Mouse (Mus musculus) adrenal gland, postnatal 25 days (tissue): ENCODE measurements around the gene Fbxw21. TPM values are rescaled to one million over a fixed set of nuclear protein-coding genes. Genes with fewer than 3 reads are reported as not detected.
"Not testable (repeated sequence)": the region's sequence is repeated elsewhere in the genome, so short reads cannot be mapped to it uniquely, and the experiment has no call there.

Experiments
- DNase-seq: peaks from one replicate; pipeline ENCODE4 v3.0.0; 2021; ENCODE audit warnings: mixed read lengths
- long read RNA-seq: library from polyadenylated mRNA; stranded (forward); transcript quantifications from one replicate; pipeline ENCODE4 v2.0.0, GENCODE M21; 2021
- total RNA-seq: library from RNA; stranded (reverse); gene quantifications from 2 replicates; pipeline ENCODE4 v1.2.3, GENCODE M21; 2021

Gene Fbxw21
- not detected in 2 replicates for total RNA-seq
- long read RNA-seq = 0 reads

DNA sequence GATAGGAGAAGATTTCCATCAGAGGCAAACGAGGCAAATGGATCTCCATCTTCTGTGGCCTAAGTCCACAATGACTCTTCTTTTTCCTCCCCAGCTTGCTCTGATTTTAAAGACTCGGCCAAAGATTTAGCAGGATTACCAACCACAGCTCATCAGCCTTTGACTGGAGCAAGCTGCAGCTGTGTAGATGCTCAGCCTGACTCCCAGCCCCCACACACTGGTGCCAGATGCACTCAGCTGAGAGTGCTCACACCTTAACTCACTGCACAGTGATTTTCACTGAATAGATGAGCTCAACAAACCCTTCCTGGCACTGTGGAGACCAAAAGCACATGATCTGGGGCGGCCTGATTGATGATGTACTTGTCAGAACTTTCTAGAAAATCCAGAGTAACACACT lies at the start of gene Fbxw21:
Gene Fbxw21, minus strand, starts transcription at position 101 of the 400 bp plus-strand sequence.
- DNase-seq = no peak

DNA sequence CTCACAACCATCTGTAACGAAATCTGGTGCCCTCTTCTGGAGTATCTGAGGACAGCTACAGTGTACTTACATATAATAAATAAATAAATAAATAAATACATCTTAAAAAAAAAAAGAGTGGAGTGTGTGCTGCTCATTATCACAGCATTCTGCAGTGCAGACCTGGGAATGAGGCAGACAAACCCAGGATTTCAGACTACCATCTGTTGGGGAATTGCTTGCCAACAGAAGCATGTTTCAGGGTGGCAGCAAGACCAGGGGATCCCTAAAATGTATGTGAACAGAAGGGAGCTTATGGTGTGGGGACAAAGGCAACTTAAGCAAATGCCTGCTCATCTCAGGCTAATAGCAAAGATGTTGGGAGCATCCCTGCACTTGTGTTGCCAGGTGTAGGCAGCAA lies 39.5 kb upstream of the Fbxw21 start:
- not testable (repeated sequence) for DNase-seq

- DNase-seq = no peak
Measured at GRCm38 (mm10) chr9:109200349-109200748, 38.5 kb upstream of the Fbxw21 start.

DNA sequence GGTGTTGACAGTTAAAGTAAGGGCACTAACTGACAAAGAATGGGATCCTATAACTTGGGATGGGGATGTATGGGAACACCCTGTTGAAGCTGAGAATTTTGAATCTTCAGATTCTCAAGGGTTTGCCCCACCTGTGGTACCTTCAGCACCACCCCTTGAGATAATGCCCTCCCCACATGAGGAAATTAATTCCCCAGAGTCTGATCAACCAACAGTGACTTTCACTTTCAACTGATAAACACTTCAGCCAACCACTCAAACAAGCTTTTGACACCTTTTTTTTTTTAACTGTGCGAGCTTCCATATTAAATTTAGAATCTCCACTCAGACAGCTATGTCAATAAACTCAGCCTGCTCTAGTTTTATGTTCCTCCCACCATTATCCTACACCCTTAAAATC lies 37.5 kb upstream of the Fbxw21 start:
- no peak for DNase-seq

DNA sequence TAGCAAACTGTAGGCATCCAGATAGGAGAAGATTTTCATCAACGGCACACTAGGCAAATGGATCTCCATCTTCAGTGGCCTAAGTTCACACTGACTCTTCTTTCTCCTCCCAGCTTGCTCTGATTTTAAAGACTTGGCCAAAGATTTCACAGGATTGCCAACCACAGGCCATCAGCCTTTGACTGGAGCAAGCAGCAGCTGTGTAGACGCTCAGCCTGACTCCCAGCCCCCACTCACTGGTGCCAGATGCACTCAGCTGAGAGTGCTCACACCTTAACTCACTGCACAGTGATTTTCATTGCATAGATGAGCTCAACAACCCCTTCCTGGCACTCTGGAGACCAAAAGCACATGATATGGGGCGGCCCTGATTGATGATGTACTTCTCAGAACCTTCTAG lies 34.0 kb upstream of the Fbxw21 start, which contains the start of gene Fbxw13:
Gene Fbxw13, minus strand, starts transcription at position 101 of the 400 bp plus-strand sequence.
- not testable (repeated sequence) for DNase-seq

DNA sequence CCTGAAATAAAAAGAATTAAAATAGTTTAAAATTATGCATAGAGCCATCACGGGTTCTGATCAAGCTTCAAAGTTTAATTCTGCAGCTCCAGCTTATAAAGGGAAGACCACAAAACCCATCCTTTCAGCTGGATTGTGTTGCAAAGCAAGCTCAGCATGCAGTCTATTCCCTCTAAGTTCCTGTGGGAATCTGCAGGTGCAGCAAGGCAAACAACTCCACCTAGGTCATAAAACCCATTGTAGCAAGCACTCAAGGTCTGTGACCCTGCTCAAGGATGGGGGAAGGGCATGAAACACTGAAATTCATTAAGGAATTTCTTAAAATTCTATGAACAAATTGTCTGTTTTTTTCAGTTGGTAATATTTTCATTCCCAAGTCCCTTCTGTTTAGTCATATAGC lies 15.4 kb upstream of the Fbxw21 start:
- DNase-seq = no peak

DNA sequence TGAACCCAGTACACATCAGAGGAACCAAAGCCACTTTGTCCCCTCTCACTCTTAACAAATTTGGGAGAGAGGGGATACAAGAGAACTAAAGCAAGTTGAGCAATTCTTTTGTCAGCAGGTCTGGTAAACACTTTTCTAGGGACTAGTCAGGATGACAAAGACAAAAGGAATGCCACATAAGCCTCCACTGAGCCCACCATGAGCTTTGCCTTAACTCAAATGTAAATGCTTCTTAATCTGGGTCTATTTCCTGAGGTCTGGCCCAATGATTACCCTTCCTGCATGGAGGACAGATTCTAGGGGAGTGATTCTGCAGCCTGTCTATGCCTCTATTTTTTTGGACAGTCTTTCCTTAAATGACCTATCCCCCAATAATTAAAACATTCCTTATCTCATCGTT lies 14.5 kb upstream of the Fbxw21 start:
- DNase-seq = no peak

DNA sequence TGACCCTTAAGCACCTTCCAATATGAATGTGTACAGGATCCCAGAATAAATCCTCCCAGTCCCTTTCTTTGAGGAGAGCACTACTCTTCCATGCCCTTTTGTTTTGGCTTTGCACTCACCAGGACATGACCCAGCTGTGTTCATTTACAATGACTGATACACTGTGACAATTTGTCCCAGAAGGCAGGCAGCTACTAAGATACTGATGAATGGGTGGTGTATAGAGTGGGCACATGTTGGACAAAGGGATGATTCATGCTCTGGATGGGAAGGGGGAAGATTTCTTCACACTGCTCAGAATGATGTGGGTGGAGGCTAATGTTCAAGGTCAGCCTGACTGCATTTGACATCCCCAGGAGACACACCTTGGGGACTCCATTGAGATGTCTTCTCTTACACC lies 5.5 kb upstream of the Fbxw21 start:
- no peak for DNase-seq

- not testable (repeated sequence) for DNase-seq
Measured at GRCm38 (mm10) chr9:109140414-109140813, 21.4 kb downstream of the Fbxw21 start.

GRCm38 (mm10) chr9:109130076-109130475 lies 31.8 kb downstream of the Fbxw21 start:
- DNase-seq = no peak

DNA sequence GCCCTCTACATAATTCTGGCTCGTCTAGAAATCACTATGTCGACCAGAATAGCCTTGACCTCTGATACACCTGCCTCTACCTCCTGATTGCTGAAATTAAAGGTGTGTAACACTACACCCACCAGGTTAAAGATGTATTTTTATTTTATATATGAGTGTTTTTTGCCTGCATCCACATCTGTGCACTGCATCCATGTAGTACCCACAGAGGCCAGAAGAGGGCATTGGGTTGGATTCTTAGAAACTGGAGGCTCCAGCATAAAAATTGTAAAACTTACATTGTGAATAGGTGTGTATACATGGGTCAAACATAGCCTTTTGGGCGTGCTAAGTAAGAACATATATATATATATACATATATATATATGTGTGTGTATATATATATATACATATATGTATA lies 33.6 kb downstream of the Fbxw21 start:
- peak; percentile 53 for DNase-seq

- DNase-seq = no peak
Measured at GRCm38 (mm10) chr9:109127076-109127475, 34.8 kb downstream of the Fbxw21 start.

- no peak for DNase-seq
Measured at GRCm38 (mm10) chr9:109125481-109125880, 36.4 kb downstream of the Fbxw21 start.

DNA sequence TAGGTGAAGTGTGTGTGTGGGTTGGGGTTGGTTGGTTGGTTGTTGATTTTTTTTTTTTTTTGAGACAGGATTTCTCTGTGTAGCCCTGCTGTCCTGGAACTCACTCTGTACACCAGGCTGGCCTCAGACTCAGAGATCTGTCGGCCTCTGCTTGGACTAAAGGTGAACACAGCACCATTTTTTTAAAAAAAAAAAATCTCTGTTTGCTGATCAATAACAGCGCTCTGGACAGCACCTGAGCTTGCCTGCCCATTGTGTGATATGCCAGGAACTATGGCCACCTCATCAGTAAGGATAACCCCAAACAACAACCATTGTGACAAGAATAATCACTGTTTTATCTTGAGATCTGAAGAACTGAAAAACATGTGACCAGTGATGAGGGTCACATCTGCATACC lies 36.8 kb downstream of the Fbxw21 start:
- no peak for DNase-seq

- no peak for DNase-seq
Measured at GRCm38 (mm10) chr9:109124164-109124563, 37.7 kb downstream of the Fbxw21 start.

DNA sequence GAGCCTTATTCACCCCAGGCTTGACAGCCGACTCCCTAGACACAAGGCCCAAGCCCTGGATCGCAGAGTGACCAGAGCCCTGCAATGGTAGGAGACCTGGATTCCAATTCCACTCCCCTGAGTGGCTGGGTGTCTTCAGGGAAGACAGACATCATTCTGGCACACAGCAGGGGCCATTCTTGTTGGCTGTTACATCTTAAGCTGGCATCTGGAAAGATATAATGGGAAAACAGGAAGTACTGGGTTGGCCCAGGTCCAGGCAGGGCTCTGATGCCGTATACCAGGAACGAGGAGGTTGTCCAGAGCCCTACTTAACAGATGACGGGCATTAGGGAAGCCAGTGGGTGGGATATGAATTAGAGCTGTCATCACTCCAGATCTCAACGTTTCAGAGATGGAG lies 38.6 kb downstream of the Fbxw21 start:
- no peak for DNase-seq

- DNase-seq = no peak
Measured at GRCm38 (mm10) chr9:109122553-109123085, 39.2 kb downstream of the Fbxw21 start.

DNA sequence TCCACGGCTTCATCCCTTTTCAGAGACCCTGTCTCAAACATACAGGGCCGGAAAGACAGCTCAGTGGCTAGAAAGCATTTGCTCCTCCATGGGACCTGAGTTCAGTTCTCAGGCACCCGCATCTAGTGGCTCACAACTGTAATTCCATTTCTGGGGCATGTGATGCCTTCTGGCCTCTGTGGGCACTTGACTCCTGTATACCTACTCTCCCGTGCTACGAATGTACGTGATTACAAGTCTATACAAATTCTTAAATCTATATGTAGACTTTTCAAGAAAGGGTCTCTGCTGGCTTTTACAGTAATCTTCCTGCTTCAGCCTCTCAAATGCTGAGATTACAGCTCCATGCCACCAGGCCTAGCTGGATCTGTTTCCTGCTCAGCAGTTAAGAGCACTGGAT lies 40.9 kb downstream of the Fbxw21 start:
- DNase-seq = no peak

- DNase-seq = peak; percentile 3
Measured at GRCm38 (mm10) chr9:109119571-109119970, 42.3 kb downstream of the Fbxw21 start.

- DNase-seq = peak; percentile 3
Measured at GRCm38 (mm10) chr9:109118106-109118505, 43.7 kb downstream of the Fbxw21 start.

GRCm38 (mm10) chr9:109116205-109116604 lies 45.6 kb downstream of the Fbxw21 start:
- DNase-seq = peak; percentile 58

GRCm38 (mm10) chr9:109114871-109115270 lies 47.0 kb downstream of the Fbxw21 start:
- DNase-seq = no peak

- DNase-seq = no peak
Measured at GRCm38 (mm10) chr9:109114276-109114675, 47.6 kb downstream of the Fbxw21 start.

- DNase-seq = no peak
Measured at GRCm38 (mm10) chr9:109113331-109113730, 48.5 kb downstream of the Fbxw21 start.

- no peak for DNase-seq
Measured at GRCm38 (mm10) chr9:109111591-109111990, 50.2 kb downstream of the Fbxw21 start.
